Mouse (Mus musculus) brain, embryonic 14.5 days (tissue): ENCODE results near the gene 6820408C15Rik. TPM values are rescaled to one million over a fixed set of nuclear protein-coding genes. Genes with fewer than 3 reads are reported as not detected.
A peak's percentile ranks its signal among the peaks of the same experiment; 100 is the strongest.

Experiments used
- DNase-seq: peaks from one replicate; pipeline ENCODE4 v3.0.0-alpha.2; 2011; ENCODE audit warnings: low read depth
- CTCF ChIP-seq: fragments of 200-500 bp; IDR thresholded peaks from 2 replicates; pipeline ENCODE4 v1.5.1; 2012; ENCODE audit warnings: inconsistent platforms, mild to moderate bottlenecking, moderate library complexity, borderline replicate concordance; ENCODE audit not compliant: insufficient read depth, insufficient read length; ENCODE audit errors: extremely low read depth
- POLR2A ChIP-seq: fragments of 200-500 bp; IDR thresholded peaks from 2 replicates; pipeline ENCODE4 v1.6.1; 2012; ENCODE audit warnings: mild to moderate bottlenecking, inconsistent platforms, borderline replicate concordance; ENCODE audit not compliant: poor library complexity, insufficient read depth, insufficient read length, severe bottlenecking; ENCODE audit errors: extremely low read depth
- polyA plus RNA-seq: library from polyadenylated mRNA; depleted of rRNA; stranded (reverse); fragments of >200 nt; gene quantifications from 2 replicates; pipeline ENCODE4 v1.2.3, GENCODE M21; 2012

Gene 6820408C15Rik
- polyA plus RNA-seq, 1 experiment: 2.6 TPM

DNA sequence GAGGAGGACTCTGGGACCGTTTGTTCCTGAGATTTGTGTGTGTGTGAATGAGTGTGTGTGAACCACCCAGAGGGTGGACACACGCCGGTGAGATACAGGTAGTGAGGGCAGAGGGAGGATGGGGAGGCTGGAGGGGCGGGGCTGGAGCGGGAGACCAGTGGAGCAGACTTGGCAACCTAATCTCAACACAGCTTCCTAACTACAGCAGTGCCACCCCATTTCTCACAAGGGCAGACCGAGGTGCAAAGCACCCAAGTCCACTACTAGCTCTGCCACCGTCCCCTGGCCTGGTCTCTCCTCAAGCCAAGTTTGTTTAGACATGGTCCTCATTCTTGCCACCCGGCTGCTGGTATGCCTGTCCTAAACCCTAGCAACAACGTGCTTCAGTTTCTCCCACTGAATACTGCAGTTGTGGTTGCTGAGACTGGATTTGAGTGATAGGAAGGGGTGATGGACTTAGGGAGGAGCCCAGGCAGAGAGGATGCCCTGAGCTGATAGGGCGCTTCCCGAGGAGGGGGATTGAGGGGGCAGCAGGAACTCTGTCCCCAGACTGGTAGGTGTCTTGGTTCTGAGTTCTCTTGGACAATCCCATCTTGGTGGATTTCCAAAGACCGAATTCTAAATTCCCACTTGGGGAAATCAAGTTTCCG lies 20.0 kb upstream of the 6820408C15Rik start:
- TF ChIP-seq POLR2A (no peak), CTCF (no peak)
- DNase-seq: no peak

DNA sequence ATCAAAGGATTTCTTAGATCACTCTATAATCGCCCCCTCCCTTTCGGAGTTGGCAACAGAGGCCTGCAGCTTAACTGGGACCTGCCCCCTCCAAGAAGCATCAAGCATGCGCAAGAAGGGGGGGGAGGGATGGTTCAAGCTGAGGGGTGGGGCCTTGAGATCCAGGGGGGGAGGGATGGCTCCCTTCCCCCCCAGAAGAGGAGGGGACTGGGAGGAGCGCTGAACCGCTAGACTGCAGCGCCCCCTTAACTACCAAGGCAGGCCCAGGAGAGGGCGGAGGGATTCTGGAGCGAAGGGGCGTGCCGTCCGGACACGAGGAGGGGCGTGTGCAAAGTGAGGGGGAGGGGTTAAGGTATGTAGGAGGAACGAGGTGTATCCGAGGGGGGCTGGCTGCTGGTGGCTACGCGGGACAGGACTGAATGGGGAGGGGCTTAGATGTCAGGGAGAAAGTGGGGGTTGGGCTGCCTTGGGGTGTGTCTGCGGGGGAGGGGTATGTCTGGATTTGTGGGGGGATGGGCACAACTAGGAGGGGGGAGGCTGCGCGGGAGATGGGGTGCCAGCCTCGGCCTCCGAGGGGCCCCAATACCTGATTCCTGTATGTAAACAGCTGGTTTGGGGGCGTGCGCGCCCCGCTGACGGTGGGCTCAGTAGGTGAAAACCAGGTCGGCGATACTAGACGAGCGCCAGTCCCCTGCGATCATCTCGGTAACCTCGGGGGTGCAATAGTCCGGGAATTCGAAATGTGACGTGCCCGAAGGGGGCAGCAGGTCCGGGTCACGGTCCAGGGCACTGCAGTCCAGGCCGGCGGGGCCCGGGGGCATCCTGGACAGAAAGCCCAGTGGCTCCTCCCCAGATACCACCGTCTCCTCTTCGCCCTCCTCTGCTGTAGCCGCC lies 19.0 kb upstream of the 6820408C15Rik start:
- no peak for TF ChIP-seq POLR2A
- peak; percentile 43; the same call in 1 of the 2 replicates for TF ChIP-seq CTCF
- peak; percentile 99 for DNase-seq

- peak; percentile 25 for TF ChIP-seq POLR2A
- no peak for TF ChIP-seq CTCF
- DNase-seq: peak; percentile 90
These were observed 18.3 kb upstream of the 6820408C15Rik start for GRCm38 (mm10) chr2:152397004-152397589.

GRCm38 (mm10) chr2:152397680-152398435 lies 17.5 kb upstream of the 6820408C15Rik start, which contains the start of gene Sox12:
Gene Sox12 (minus strand): TSS chr2:152398063.
- no peak for TF ChIP-seq CTCF
- peak; percentile 88; the same call in 1 of the 2 replicates for TF ChIP-seq POLR2A

DNA sequence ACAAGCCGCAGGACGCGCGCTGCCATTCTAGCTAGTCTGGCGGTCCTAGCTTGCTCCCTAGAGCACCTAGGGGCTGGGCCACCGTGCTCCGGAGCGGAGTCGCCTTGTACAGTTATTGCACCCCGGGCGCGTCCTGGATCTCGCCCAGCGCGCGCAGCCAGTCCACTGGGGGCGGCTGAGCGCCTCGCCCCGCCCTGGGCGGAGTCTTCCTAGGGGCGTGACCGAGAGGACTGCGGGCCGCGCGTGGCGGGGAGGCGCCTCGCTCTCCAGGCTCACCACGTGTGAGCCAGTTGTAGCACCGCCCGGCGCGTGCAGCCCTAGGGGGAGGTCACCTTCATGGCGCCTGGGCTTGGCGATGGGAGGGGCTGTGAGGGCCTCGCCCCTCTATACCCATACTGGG lies 16.7 kb upstream of the 6820408C15Rik start:
- TF ChIP-seq POLR2A (peak; percentile 52), CTCF (no peak)
- peak; percentile 97 for DNase-seq

More at GRCm38 (mm10) chr2:152397680-152398435, 17.5 kb upstream of the 6820408C15Rik start, which contains the start of gene Sox12:
- peak; percentile 98 for DNase-seq

DNA sequence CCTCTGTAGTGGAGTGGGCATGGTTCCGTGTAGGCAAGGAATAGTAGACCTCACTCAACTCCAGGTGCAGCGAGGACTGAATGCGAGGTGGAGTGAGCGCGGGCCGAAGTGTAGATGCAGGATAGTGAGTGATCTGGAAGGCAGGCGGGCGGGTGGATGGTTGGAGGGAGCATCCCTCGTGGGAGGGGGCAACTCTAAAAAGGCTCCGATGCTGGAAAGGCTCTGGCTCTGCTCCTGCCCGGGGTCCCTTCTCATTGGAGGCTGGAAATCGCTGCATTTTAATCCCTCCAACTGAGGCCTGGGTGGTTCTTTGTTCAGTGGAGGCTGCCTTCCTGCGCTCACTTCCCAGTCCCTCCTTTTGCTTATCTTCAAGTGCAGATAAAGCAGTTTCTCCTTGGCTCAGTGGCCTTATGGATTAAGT lies 16.3 kb upstream of the 6820408C15Rik start:
- DNase-seq: peak; percentile 89
- no peak for TF ChIP-seq CTCF
- TF ChIP-seq POLR2A: no peak; the same call in 1 of the 2 replicates

GRCm38 (mm10) chr2:152406126-152406525 lies 9.3 kb upstream of the 6820408C15Rik start:
- TF ChIP-seq POLR2A (no peak), CTCF (no peak)
- DNase-seq: peak; percentile 98

DNA sequence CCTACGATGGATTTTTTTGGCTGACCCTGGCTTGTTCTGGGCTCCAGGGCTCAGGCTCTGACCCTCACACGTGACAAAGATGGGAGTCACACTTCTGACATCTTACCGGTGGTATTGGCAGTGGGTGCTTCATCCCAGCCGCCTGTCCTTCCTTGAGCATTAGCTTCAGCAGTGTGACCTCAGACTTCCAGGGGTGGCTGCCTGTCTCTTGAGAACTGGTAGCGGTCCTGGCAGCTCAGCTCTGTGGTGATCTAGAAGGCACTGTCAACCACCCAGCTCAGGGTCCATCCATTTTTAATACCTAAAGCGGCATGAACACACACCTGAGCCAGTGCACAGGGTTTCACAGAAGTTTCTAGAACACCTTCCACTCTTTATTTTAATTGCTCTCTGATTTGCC lies 5.6 kb upstream of the 6820408C15Rik start:
- DNase-seq: no peak
- no peak for TF ChIP-seq POLR2A
- TF ChIP-seq CTCF: no peak

GRCm38 (mm10) chr2:152410971-152411371 lies 4.4 kb upstream of the 6820408C15Rik start:
- DNase-seq: peak; percentile 96
- TF ChIP-seq CTCF: no peak
- no peak for TF ChIP-seq POLR2A

DNA sequence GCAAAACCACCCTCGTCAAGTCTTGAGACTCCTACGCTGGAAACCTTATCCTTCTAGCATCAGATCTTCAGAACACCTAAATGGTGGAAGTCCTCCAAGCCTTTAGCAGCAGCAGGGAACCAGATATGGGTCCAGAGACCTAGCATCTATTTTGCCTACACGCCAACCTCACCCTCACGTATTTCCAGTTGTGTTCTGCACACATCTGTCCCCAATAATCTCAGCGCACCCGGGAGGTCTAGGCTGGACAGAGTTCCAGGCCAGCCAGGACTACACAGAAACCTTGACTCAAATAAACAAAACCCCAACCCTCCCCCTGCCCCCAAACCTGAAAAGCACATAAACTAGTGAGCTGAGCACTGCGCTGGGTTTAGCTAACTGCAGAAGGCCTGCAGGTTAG lies 3.9 kb upstream of the 6820408C15Rik start:
- peak; percentile 44 for DNase-seq
- no peak for TF ChIP-seq POLR2A
- TF ChIP-seq CTCF: no peak

- TF ChIP-seq POLR2A (no peak), CTCF (no peak)
These were observed 2.7 kb upstream of the 6820408C15Rik start for GRCm38 (mm10) chr2:152412526-152413157.

More at GRCm38 (mm10) chr2:152412526-152413157, 2.7 kb upstream of the 6820408C15Rik start:
- DNase-seq: peak; percentile 84
